Mouse (Mus musculus) kidney, postnatal 10 days (tissue): ENCODE results near the gene Sell.
"Not testable (repeated sequence)": the region's sequence is repeated elsewhere in the genome, so short reads cannot be mapped to it uniquely, and the experiment has no call there.

ENCODE experiments used
- DNase-seq: peaks from one replicate; pipeline ENCODE4 v3.0.0; 2021; ENCODE audit warnings: mixed read lengths

The Sell gene

DNA sequence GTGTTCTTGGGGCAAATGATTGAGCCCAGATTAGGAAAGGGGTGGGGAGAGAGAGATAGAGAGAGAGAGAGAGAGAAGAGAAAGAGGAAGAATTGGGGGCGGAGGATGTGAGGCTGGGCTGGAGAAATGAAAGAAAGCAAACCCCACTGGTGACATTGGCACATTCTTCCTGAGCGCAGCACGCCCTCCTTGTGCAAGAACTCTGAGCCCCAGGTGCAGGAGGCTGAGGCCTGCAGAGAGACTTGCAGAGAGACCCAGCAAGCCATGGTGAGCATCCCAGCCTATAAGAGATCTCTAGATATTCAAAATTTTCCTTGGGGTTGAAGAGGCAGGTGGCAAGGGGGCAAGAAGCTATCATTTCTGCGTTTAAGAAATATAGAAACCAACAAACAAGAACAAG is at the start of gene Sell:
TSS of gene Sell (plus strand) at position 58 of the 400 bp plus-strand sequence.
- DNase-seq = no peak

DNA sequence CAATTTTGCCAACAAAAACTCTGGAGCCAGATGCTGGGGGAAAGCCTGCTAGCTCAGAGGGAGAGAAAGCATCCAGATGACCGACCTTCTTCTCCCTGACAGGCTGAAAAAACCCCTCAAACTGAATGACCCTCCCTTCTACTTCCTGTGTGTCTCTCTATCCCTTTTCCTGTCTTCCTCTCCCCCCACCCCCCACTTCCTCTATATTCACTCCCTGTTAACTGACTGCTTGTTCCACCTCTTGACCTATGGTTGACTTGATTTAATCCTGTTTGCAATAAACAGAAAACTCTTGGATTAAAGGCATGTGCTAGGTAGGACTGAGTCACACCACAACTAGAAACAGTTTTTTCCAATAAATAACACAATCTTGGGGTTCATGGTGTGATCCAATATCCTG is 47.2 kb upstream of the Sell start:
- no peak for DNase-seq

DNA sequence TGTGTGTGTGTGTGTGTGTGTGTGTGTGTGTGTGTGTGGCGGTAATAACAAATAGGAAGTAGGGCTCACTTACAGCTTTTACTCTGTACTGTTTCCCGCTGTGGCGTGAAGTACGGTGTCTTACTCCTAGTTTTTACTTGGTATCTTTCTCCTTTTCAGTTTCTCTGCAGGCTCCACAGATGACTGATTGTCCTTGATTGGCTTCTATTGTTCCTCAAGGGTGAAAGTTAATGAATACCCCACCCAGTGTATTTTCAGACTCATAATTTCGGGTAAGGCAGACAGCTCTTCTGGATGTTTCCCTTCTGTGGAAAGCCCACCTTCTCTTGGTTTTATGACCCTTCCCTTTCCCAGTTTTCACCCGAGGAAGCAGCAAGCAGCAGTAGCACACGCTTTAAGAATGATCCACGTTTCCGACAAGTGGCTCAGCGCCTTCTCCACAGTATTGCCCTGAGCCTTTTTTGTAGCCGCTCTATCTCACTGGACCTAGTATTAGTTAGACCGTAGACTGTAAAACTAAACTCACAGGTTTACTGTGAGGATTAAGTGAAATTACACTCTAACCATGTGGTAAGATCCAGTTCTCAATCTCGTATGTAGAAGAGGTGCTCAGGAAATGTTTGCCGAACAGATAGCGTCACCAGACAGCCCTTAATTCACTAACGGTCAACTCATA is 43.4 kb upstream of the Sell start:
- DNase-seq = no peak

DNA sequence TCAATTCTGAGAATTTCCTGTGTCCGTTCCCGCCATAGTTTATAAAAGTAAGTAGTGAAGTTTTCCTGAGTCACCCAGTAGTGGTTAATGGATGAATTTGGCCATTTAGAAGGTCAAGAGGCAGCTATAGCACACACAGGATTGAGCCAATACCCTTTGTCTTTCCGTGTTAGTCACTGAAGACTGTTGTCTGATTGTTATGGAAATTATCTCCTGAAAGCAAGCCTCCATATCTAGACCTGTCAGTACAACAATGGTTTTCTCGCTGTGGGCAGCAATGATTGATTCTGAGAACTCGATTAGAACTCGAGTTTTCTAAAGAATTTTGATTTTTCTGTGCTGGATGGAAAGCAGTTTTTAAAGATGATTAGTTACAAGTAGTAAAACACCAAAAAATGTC is 42.0 kb upstream of the Sell start:
- DNase-seq = no peak

DNA sequence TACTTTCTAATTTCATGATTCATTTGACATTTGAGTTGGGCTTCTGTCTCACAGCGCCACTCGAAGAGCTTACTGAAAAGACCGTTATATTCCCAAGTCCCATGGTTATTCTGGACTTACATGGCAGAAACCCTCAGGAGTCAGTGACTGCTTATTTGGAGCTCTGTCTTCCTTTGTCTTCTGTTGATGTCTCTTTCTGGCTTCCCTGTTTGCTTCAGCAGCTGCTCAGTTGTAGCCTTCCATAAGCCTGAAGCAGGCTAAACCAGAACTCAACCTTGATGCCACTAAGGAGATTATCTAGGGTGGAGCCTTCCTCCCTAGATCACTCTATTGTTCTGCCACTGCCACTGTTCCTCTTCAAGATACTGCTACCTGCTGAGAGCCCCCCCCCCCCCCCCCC is 41.0 kb upstream of the Sell start:
- DNase-seq = not testable (repeated sequence)

DNA sequence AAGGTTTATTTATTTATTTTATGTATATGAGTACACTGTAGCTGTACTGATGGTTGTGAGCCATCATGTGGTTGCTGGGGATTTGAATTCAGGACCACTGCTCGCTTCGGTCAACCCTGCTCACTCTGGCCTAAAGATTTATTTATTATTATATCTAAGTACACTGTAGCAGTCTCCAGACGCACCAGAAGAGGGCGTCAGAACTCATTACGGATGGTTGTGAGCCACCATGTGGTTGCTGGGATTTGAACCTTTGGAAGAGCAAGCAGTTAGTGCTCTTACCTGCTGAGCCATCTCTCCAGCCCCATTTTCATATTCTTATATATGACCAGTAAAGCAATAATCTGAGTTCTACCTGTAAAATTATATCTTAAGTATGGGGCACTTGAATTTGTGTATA is 39.7 kb upstream of the Sell start:
- DNase-seq = not testable (repeated sequence)

DNA sequence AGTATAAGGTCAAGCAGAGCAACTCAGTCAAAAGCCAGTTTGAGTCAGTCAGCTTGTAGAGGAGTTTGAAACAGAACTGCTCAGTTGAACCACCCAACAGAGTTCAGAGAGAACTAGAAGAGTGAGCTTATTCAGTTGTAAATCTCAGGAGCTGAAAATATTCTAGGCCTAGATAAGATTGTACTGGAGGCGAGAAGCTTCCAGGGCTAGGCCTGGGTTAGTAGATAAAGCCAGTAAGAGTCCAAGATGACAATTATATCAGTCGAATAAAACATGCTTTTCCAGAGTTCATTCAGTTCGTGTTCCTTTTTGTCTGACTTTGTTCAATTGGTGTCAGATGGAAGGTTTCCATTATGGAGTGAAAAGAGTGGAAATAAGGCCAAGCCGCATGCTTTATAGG is 36.1 kb upstream of the Sell start:
- no peak for DNase-seq

DNA sequence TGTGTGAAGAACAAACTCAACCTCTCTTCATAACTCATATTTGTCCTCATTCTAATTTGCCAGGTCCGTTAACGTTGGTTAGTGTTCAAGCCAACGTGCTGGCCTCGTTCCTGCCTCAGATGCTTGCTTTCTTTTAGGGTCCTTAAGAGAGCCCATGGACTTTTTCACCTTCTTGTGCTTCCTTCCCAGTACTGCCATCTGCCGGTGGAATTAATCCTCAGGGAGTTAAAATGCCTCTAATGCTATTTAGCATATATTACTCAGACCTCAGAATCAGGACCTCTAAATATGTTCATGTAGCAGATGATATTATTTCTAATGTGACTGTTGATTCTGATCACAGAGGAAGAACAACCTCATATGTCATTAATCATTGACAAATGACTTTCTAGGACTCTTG is 34.4 kb upstream of the Sell start:
- peak; percentile 50 for DNase-seq

DNA sequence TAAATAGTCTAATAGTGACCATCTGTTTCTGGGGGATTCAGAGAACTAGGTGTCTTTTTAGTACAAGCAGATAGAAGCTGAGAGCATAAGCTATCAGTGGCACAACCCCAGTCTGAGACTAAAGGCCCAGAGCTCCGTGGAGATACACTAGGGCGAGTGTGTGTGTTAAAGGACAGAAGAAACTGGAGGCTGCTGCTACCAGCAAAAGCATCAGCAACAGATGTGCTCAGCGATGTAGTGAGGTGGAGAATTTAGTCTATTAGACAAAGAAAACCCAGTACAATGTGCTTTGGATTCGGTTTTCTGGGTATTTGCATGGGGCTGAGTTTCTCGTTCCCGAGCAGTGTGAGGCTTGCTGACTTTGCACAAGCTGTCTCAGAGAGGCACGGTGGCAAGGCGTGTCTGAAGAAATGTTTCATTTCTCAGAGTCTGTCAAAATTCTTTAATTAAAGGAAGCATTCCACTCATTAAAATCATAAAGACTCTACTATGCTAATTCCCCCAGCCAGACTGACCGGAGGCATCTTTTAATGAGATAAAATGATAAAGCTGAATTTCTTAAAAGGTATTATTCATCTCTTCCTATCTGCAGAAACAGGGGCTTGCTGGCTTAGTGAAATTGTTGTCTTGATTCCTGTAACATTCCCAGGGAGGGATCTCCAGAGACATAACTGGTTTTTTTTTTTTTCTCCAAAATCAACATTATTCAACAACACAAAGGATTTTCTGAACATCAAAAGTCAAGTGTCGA is 21.2 kb upstream of the Sell start:
- DNase-seq = no peak

DNA sequence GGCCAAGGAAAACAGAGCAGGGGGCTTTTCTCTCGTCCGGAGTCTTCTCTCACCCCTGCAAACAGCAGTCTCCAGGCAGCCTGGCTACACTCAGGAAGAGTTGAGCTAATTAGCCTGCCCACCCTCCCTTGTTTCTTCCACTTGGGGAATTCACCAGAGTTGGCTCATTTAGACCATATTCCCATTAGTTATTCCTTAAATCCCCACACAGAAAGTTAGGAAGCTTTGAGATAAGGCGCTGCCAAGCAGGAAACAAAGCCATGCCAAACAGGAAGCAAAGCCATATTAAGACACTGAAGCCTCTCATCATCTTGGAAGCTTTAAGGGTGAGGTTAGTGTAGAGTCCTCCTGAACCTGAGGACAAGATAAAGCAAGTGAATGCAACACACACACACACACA is 18.2 kb upstream of the Sell start:
- DNase-seq = peak; percentile 65

DNA sequence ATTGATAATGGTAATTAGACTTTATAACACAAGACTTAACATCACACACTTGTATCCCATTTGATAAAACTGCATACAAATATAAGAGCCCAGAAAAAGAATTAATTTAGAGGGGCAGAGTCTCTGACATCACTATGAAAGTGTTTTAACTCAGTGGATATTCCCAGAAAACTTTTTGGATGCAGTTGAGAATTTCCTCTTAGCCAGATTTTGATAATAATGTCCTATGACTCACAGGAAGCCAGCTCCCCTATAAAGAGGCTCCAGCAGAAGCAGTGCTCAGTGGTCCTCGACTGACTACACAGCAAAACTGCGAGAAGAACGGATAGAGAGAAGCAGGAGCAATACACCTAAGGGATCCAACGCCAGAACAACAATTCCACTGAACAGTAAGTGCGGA is 13.8 kb upstream of the Sell start, which contains the start of gene Sele:
TSS of gene Sele (plus strand) at position 301 of the 400 bp plus-strand sequence.
- no peak for DNase-seq

DNA sequence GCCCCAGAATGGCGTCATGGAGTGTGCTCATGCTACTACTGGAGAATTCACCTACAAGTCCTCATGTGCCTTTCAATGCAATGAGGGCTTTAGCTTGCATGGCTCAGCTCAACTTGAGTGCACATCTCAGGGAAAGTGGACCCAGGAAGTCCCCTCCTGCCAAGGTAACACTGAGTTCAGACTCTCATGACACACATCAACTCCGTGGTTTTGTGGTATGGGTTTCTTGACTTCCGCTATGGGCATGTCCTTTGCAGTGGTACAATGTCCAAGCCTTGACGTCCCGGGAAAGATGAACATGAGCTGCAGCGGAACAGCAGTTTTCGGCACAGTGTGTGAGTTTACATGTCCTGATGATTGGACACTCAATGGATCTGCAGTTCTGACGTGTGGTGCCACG is 8.2 kb upstream of the Sell start:
- no peak for DNase-seq

DNA sequence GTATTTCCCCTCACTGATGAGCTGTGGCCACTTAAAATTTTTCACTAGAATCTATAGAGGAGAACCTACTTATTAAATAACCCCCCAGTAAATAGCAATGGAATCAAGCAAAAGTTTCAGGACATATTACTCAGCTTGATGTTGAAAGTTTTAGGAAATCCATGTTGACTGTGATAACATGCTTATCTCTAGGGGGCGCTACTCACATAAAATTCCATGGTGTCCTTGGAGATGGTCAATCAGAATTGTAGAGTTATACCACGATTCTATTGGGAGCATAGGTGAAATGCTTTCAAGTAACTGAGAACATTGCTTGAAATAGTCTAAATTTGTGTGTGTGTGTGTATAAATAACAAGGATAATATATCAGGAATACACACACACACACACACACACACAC is 7.0 kb upstream of the Sell start:
- DNase-seq = no peak

DNA sequence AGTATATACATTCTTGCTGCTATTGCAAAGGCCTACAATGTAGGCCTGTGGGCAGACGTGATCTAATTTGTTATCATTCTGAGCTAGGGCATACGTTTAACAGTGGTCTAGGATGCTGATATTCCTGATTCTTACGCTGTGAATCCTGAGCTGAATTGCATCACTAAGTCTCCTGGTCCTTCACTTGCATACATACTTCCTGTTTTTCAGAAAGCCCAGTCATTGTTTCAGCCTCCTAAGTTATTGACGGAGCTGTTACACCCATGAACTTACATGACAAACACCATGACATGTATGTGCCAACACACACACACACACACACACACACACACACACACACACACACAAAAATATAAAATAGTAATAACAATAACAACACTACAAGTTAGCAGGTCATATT is 1.7 kb upstream of the Sell start:
- no peak for DNase-seq

DNA sequence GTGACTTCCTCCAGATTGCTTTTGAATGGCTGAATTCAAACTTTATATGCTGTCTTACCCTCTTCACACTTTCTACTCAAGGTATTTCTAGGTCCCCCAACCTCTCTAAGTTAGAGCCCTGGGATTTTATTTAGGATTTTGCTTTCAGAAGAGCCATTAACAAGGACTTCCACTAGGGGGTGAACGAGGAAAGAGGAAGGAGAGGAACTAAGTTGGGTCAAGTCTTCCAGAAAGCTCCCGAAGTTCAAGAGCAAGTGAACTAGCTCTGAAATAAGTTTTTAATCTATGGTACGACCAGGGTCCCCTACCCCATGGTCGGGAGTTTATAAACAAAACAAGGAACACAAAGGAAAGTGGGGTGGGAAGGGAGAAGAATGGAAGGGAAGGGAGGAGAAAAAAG is 504 bp upstream of the Sell start:
- DNase-seq = no peak

DNA sequence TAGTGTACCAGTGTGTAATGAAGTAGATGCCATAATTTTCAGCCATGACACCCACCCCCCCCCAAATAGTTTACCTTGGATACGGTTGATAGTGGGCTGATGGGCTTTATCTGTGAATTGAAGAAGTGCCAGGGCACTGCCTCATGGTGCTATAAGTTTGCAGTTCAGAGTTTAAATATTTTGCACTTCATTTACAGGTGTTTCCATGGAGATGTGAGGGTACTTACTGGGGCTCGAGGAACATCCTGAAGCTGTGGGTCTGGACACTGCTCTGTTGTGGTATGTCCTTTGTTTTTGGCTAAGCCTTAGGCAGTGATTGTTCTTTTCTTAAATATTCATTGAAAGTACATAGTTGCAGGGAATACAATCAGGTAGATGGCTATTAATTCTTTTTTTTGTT is 1.1 kb downstream of the Sell start:
- no peak for DNase-seq

DNA sequence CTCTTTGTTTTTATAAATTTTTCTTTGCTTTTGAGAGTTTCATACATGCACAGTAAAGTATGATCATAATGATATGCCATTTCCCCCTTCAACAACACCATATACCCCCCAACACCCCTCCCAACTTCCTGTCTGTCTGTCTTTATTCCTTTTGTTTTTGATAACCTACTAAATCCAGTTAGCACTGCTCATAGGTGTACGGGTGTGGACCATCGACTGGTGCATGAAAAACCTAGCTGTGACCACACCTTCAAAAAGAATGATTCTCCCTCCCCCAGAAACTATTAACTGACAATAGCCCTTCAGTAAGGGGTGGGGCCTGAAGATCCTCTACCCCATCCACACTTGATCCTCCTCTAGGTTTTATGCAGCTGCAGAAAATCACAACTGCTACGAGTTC is 2.0 kb downstream of the Sell start:
- DNase-seq = no peak

DNA sequence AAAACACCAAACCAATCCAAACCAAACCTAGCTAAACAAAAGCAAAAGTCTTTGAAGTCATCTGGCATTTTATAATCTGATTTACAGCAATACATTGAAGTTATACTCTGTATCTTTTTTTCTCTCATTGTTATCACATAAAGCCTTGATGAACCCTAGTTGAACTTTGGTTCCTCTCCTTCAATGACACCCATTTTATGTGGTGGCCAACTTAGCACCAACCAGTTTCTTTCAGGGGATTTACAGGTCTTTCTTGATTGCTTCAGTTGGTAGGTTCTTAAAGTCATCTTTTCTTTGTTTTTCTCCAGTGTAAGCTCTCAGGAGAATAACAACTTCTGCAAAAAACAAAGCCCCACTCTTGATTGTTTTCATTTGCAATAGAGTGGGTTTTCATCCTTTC is 7.5 kb downstream of the Sell start:
- no peak for DNase-seq

DNA sequence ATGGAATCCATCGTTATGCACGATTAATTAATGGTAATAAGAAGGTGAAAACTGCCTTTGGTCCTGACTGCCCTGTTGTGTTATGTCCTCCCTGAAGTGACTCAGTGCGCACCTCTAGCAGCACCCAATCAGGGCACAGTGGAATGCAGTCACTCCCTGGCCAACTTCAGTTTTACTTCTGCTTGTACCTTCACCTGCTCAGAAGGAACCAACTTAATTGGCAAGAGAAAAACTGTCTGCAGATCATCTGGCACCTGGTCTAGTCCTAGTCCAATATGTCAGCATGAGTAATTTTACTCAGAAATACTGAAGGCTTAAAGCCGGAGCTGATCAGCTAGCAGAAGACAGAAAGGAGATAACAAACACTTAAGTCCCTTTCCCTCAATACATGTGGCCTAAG is 8.7 kb downstream of the Sell start:
- DNase-seq = no peak

DNA sequence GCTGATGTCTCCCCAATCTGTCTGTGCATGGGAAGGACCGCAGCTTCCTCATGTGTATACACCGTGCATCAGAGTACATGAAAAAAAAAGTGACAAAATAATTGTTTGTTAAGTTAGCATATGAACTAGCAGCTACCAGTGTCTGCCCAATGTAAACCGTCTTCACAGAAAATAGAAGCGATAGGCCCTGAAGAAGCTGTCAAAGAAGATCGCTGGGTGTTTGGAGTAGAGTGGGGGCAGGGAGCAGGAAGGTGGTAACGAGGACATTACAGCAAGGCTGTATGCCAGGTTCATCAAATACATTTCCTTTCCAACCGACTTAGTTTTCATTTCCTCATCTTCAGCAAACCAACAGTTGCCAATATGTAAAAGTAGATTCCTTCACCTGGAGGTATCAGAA is 9.3 kb downstream of the Sell start:
- no peak for DNase-seq

DNA sequence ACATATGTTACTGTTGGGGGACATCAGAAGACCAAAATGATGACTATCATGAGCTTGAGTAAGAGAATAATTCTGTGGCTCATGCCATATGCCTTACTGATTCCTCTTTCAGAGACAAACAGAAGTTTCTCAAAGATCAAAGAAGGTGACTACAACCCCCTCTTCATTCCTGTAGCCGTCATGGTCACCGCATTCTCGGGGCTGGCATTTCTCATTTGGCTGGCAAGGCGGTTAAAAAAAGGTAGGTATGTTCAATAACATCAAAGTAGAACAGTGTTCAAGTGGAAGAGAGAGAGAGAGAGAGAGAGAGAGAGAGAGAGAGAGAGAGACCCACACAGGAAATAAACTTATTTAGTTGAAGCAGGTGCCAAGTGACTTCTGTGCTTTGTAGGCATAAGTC is 10.2 kb downstream of the Sell start:
- DNase-seq = no peak

DNA sequence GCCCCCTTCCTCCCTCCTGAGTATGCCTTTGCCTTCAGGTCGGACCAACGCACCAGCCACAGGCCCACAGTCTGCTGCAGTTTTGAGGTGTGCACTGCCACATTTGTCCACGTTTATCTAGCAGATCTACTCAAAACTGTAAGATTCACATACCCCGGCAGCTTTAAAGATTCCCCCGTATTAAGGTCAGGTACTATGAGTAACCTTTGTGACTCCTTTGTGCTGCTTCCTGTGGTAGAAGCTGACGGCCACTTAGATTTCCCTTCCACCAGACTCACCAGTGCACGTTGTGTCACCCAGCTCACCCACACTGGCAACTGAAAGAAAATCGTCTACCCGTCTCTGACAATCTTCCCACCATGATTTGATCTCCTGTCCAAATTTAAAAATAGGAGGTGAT is 11.3 kb downstream of the Sell start:
- DNase-seq = no peak

DNA sequence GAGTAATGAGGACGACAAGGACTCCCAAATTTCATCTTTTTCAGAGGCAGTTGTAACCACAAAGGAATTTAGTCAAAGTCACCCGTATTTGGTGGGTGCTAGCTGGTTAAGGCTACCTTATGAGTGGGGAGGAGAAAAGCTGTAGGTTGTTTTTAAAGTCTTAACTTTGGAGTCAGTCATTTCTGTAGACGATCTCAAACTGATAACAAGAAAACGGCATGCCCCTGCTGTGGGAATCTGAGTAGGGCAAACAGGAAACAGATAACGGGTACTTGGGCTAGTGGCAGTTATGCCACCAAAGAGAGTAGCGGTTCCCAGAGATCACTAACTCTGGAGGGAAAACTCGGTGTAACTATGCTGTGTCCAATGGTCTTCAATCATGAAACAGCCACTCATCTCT is 12.0 kb downstream of the Sell start:
- DNase-seq = no peak

DNA sequence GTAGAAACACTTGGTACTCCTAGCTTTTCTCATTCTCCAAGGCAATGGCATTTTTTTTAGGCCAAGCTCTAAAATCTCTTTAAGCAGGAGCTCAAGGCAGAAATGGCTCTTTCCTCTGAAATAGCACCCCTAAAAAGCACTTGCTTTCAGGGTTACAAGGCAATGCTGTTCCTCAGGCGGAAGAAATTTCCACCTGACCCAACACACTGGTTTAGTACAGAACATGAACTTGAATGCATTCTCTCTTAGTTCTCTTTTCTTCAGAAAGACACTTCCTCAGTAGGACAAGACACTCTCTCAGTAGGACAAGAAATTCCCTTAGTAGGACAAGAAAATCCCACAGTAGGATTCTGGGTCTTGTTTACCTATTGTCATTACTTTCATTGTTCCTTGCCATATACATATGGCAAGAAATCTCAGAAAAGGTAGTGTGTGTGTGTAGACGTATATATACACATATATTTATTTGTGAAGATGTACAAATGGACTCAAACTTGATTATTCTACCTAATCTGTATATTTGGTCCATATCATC is 12.9 kb downstream of the Sell start:
- DNase-seq = no peak

DNA sequence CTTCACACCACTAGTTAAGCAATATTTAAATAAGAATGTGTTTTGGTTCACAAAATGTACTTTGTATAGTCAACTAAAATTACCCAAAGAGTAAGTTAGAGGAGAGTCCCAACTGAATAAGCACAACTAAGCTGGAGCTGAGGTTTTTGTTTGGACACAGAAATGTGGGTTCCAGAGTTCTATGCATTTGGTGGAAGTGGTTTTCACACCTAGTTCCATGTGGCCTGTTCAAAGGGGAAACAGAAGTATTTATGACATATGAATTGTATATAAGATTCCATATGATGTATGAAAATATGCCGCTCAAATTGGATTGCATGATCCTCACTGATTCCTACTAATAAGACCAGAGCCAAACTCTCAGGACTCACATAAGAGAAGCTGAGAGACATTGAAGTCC is 13.6 kb downstream of the Sell start:
- DNase-seq = no peak
